Mouse (Mus musculus) kidney, adult 2 months (tissue): ENCODE measurements around the gene Spryd3.

Experiments used
- CTCF ChIP-seq: fragments of 200-500 bp; conservative IDR thresholded peaks from 2 replicates; pipeline ENCODE4 v1.5.1; 2011; ENCODE audit warnings: low read depth, mild to moderate bottlenecking, control low read depth, low read length, moderate library complexity, mixed read lengths; ENCODE audit not compliant: insufficient read depth, insufficient read length
- POLR2A ChIP-seq: fragments of 200-500 bp; IDR thresholded peaks from one replicate; pipeline ENCODE4 v1.6.1; 2011; ENCODE audit warnings: low read depth, low read length, control low read depth

- TF ChIP-seq POLR2A, result no peak
- TF ChIP-seq CTCF, result no peak
Measured at GRCm38 (mm10) chr15:102144726-102145125, 8.7 kb upstream of the Spryd3 start.
